Mouse (Mus musculus): Measurements from ENCODE around the gene Hils1.

DNA sequence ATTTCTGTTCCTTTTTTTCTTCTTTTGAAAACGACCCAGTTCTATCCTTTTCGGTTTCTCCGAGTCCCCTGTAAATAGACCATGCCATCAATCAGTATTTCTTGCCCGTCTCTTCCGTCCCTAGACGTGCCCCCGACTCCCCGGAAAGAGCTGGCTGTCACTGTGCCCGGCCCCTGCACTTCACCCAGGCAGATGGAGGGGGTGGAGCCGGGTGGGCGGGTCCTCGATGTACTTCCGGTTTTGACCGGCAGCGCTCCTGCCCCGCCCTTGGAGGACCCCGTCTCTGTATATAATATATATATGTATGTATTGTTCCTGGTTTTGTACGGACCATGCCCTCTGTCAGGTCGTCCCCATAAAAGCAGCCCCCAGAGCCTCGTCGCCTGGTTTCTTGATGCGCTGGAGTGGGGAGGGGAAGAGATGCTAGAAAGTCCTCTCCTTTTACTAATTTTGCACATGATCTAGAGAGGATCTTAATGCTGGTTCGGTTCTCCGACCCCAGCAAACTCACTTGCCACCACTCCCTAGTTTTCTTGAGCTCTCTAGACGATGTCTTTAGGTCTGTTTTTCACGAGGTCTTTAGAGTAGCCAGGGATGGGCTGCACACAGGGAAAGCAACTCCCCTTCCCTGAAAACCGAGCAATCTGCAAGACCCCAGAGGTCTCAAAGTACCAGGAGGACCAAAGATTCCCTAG lies 39.3 kb downstream of the Hils1 start:
- no peak for TF ChIP-seq CTCF (IDR thresholded peaks at IDR 0.05; ENCODE audit: insufficient read depth, low read depth, low read length)
- no peak for TF ChIP-seq POLR2A (IDR thresholded peaks at IDR 0.05; ENCODE audit: insufficient read depth, low read depth, low read length)

Data from olfactory bulb, adult 2 months (tissue).